Mouse (Mus musculus) heart, embryonic 16.5 days (tissue): ENCODE results near the gene Il21r. TPM values are rescaled to one million over a fixed set of nuclear protein-coding genes. Genes with fewer than 3 reads are reported as not detected.

ENCODE experiments used
- ATAC-seq: fragments of 200-750 bp; cut with Nextera tagmentation; replicated peaks from 2 replicates; pipeline ENCODE4 v1.8.0; 2017; ENCODE audit warnings: moderate number of reproducible peaks; ENCODE audit not compliant: insufficient read depth, low FRiP score; ENCODE audit errors: extremely low read depth
- H3K27ac ChIP-seq: fragments of 300-500 bp; sonication (generic); 2 replicates; pipeline ENCODE4 v1.5.1; 2014; ENCODE audit warnings: mild to moderate bottlenecking, low read length, control low read depth, moderate library complexity
- H3K27me3 ChIP-seq: fragments of 300-500 bp; sonication (generic); 2 replicates; pipeline ENCODE4 v1.6.1; 2014; ENCODE audit warnings: low read length, mixed read lengths; ENCODE audit not compliant: control insufficient read depth, insufficient read depth
- H3K36me3 ChIP-seq: fragments of 300-500 bp; sonication (generic); 2 replicates; pipeline ENCODE4 v1.6.1; 2014; ENCODE audit not compliant: control insufficient read depth, insufficient read depth
- H3K4me1 ChIP-seq: fragments of 300-500 bp; sonication (generic); 2 replicates; pipeline ENCODE4 v1.6.1; 2014; ENCODE audit warnings: low read length, mixed read lengths; ENCODE audit not compliant: control insufficient read depth, insufficient read depth
- H3K4me2 ChIP-seq: fragments of 300-500 bp; sonication (generic); 2 replicates; pipeline ENCODE4 v1.6.1; 2014; ENCODE audit warnings: low read depth, mild to moderate bottlenecking, control low read depth, low read length
- H3K4me3 ChIP-seq: fragments of 300-500 bp; sonication (generic); 2 replicates; pipeline ENCODE4 v1.5.1; 2014; ENCODE audit warnings: mild to moderate bottlenecking, control low read depth, low read length
- H3K9ac ChIP-seq: fragments of 300-500 bp; sonication (generic); 2 replicates; pipeline ENCODE4 v1.6.1; 2014; ENCODE audit warnings: low read length, control low read depth
- H3K9me3 ChIP-seq: fragments of 300-500 bp; sonication (generic); replicated peaks from 2 replicates; pipeline ENCODE4 v1.6.1; 2016; ENCODE audit warnings: low read length; ENCODE audit not compliant: control insufficient read depth
- WGBS: fragments of 180-500 bp; shearing (Covaris S2); extraction: QIAGEN DNeasy Blood & Tissue Kit; methylation state at CpG from one replicate; pipeline ENCODE4 v1.1.7; 2014; 5-methylcytosine and 5-hydroxymethylcytosine counted together
- polyA plus RNA-seq: library from polyadenylated mRNA; unstranded; fragments of >200 nt; fragmentation: Nextera tagmentation; extraction: Ambion mirVana; gene quantifications from 2 replicates; pipeline ENCODE4 v1.2.1, GENCODE M21; 2015

Gene Il21r
- polyA plus RNA-seq, 1 experiment from 2014 or later: 3.2 TPM

DNA sequence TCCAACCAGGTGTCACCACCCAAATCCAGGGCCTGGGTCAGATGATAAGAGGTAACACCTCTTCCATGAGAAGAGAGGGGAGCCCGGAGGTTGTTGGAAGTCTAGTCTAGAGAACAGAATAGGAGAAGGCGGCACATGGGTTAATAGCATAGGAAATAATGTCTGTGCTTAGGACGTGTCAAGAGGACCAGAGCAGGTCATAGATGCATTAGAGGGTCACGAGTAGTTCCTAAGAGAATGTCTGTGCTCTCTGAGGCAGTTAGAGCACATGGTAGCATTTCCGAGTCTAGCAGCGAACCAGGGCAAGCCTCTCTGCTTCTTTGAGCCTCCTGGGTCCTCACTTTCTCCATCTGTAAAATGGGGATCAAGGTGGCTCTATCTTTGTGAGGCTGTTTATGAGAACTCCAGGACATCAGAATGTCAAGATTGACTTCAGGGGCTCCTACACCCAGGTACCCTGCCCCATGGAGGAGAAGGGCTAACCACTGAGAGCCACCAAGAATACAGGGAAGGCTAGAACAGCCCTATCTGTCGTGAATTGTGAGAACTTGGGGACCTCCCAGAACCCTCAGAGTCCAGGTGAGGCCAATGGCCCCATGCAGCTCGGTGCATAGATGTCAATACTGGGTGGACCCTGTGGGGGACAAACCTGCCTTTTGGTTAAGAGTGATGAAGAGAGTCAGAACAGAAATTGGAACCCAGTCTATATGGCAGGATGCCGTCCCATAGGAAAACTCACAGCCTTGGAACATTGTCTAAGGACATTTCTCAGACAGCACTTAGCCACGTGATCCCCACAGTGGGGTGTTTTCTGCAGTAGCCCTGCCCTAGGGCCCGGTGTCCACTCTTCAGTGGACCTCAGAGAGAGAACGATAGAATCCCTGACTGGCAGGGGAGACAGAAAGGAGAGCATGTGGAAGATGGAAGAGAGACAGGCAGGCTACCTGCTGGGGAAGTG, 1.4 kb downstream of the Il21r start:
- 76% methylated on average over 12 of the region's 12 CpGs for WGBS
- ATAC-seq: no peak

GRCm38 (mm10) chr7:125605725-125606139, 2.5 kb downstream of the Il21r start:
- Histone ChIP-seq H3K4me2 (no peak overlapping the region), H3K27ac (peak overlapping the region; percentile 34; the same call in 1 of the 2 replicates)

More for the DNA sequence above, 1.4 kb downstream of the Il21r start:
- H3K36me3 ChIP-seq: no peaks in the 10 kb centered on the region
- H3K4me1 ChIP-seq: no peaks in the 10 kb centered on the region
- H3K4me2 ChIP-seq: no peak overlapping the region
- H3K4me3 ChIP-seq: no peak overlapping the region
- 0 out of 2 replicates have a peak, but pooled peaks cover 3% of the 10 kb centered on the region for H3K9me3 ChIP-seq
- no peak overlapping the region for H3K27ac ChIP-seq
- H3K27me3 ChIP-seq: no peaks in the 10 kb centered on the region
- H3K9ac ChIP-seq: no peak overlapping the region

DNA sequence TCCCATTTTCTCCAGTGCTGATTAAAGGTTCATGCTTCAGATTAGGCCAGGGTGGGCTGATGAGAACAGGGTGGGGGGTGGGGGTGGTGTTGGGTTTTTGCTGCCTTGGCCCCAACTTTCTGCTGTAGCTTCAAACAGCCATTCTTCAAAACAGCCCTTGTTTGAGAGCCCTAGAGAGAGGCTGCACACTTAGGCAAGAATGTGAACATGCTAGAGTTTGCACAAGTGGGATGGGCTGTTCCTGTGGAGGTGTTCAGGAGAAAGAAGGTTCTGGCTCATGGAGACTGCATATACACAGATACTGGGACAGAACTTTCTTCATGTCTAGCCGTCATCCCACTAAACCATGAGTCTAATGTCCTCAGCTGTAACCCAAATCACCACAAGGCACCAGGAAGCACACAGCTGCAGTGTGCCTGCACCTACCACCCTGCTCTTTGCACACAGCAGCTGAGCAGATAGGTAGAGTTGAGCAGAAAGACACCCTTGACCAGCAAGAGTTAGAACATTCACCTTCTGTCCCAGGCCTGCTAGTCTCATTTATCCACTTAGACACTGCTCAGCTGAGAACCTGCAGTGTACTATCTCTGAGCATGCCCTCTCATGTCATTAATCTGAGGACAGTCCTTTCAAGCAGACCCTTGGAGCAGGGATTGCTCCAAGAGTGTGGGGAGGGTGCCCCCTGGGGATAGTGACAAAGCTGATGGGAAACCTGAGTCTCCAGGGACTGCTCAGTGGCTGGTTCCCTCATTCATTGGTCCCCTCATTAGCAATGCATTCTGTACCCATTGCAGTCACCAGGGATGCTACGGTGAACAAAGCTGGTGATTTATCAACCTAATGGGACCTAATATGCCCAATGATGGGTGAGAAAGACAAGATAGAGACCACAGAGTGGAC, 3.3 kb downstream of the Il21r start:
- Histone ChIP-seq H3K9ac (no peak overlapping the region), H3K36me3 (no peaks in the 10 kb centered on the region), H3K4me3 (no peak overlapping the region), H3K9me3 (0 out of 2 replicates have a peak, but pooled peaks cover 3% of the 10 kb centered on the region), H3K27ac (peak overlapping the region; percentile 34; the same call in 1 of the 2 replicates), H3K4me1 (no peaks in the 10 kb centered on the region), H3K4me2 (no peak overlapping the region), H3K27me3 (no peaks in the 10 kb centered on the region)
- ATAC-seq: no peak
- 73% methylated on average over 2 of the region's 2 CpGs for WGBS

More at GRCm38 (mm10) chr7:125605725-125606139, 2.5 kb downstream of the Il21r start:
- Histone ChIP-seq H3K9me3 (0 out of 2 replicates have a peak, but pooled peaks cover 3% of the 10 kb centered on the region), H3K4me1 (no peaks in the 10 kb centered on the region), H3K4me3 (no peak overlapping the region), H3K27me3 (no peaks in the 10 kb centered on the region), H3K36me3 (no peaks in the 10 kb centered on the region), H3K9ac (no peak overlapping the region)
- 40% methylated on average over 4 of the region's 4 CpGs for WGBS
- ATAC-seq: no peak

GRCm38 (mm10) chr7:125607384-125608182, 4.4 kb downstream of the Il21r start:
- peak; percentile 61 for ATAC-seq
- 49% methylated on average over 6 of the region's 6 CpGs for whole genome bisulfite sequencing
- peak overlapping the region; percentile 11; the same call in 1 of the 2 replicates for H3K27ac ChIP-seq
- H3K4me1 ChIP-seq: no peaks in the 10 kb centered on the region
- H3K9ac ChIP-seq: no peak overlapping the region
- no peak overlapping the region for H3K4me3 ChIP-seq
- H3K36me3 ChIP-seq: no peaks in the 10 kb centered on the region
- no peak overlapping the region for H3K4me2 ChIP-seq
- H3K9me3 ChIP-seq: 0 out of 2 replicates have a peak, but pooled peaks cover 3% of the 10 kb centered on the region
- H3K27me3 ChIP-seq: no peaks in the 10 kb centered on the region

DNA sequence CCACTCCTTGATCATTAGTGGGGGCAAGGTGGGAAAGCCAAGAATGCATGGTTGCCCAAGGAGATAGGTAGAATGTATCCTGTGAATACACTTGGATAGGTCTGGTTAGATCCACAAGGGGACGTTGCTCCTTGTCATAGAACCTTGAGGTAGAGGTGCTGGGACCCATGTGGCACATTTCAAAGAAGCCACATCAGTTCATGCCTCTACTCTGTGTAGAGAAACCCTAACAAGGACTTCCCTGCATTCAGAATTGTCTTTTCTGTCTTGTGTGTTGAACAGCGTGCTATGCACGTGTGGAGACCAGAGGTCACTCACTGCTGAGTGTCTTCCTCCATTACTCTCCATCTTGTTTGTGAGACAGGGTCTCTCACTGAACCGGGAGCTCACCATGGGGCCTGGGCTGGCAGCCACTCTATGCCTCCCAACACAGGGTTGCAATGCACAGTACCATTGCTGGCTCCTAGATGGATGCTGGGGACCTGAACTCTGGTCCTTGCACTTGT, 5.0 kb downstream of the Il21r start:
- 0 out of 2 replicates have a peak, but pooled peaks cover 3% of the 10 kb centered on the region for H3K9me3 ChIP-seq
- 79% methylated on average over 4 of the region's 4 CpGs for WGBS
- ATAC-seq: no peak
- no peaks in the 10 kb centered on the region for H3K27me3 ChIP-seq
- no peak overlapping the region for H3K4me3 ChIP-seq
- H3K9ac ChIP-seq: no peak overlapping the region
- H3K36me3 ChIP-seq: no peaks in the 10 kb centered on the region
- H3K27ac ChIP-seq: peak overlapping the region; percentile 11; the same call in 1 of the 2 replicates
- no peak overlapping the region for H3K4me2 ChIP-seq
- no peaks in the 10 kb centered on the region for H3K4me1 ChIP-seq

- 74% methylated on average over 5 of the region's 5 CpGs for WGBS
- Histone ChIP-seq H3K4me1 (no peaks in the 10 kb centered on the region), H3K4me2 (no peak overlapping the region), H3K9ac (no peak overlapping the region), H3K36me3 (no peaks in the 10 kb centered on the region), H3K27me3 (no peaks in the 10 kb centered on the region), H3K27ac (no peak overlapping the region), H3K9me3 (0 out of 2 replicates have a peak, but pooled peaks cover 3% of the 10 kb centered on the region), H3K4me3 (no peak overlapping the region)
- no peak for ATAC-seq
These were observed 10.3 kb downstream of the Il21r start for GRCm38 (mm10) chr7:125613579-125613978.

- Histone ChIP-seq H3K4me3 (no peak overlapping the region), H3K9me3 (no peaks in the 10 kb centered on the region), H3K27me3 (no peaks in the 10 kb centered on the region), H3K4me1 (no peaks in the 10 kb centered on the region), H3K4me2 (no peak overlapping the region), H3K27ac (no peak overlapping the region), H3K9ac (no peak overlapping the region), H3K36me3 (no peaks in the 10 kb centered on the region)
- 83% methylated on average over 7 of the region's 7 CpGs for WGBS
- no peak for ATAC-seq
These were observed 12.2 kb downstream of the Il21r start for GRCm38 (mm10) chr7:125615453-125615852.

GRCm38 (mm10) chr7:125618016-125618415, 14.8 kb downstream of the Il21r start:
- H3K4me2 ChIP-seq: no peak overlapping the region
- no peak overlapping the region for H3K9ac ChIP-seq
- no peaks in the 10 kb centered on the region for H3K36me3 ChIP-seq
- no peak overlapping the region for H3K4me3 ChIP-seq
- no peak overlapping the region for H3K27ac ChIP-seq
- 78% methylated on average over 7 of the region's 7 CpGs for WGBS
- no peaks in the 10 kb centered on the region for H3K4me1 ChIP-seq
- no peaks in the 10 kb centered on the region for H3K9me3 ChIP-seq
- H3K27me3 ChIP-seq: no peaks in the 10 kb centered on the region
- no peak for ATAC-seq
